Mouse (Mus musculus): ENCODE data around the gene Rybp. TPM values are rescaled to one million over a fixed set of nuclear protein-coding genes. Genes with fewer than 3 reads are reported as not detected.

The Rybp gene
- 19.6 and 27.4 TPM in 2 replicates for total RNA-seq (2014; fragmentation: Nextera tagmentation)
- total RNA-seq (2017): 18.9 and 22.1 TPM in 2 replicates

- ATAC-seq (replicated peaks; ENCODE audit: poor library complexity, severe bottlenecking): peak; percentile 82
Measured at GRCm38 (mm10) chr6:100287334-100288015, at the start of gene Rybp. TSS of gene Rybp (minus strand) at chr6:100287485.

- ATAC-seq (replicated peaks; ENCODE audit: poor library complexity, severe bottlenecking): no peak
Measured at GRCm38 (mm10) chr6:100336591-100337148, 49.4 kb upstream of the Rybp start.

GRCm38 (mm10) chr6:100335506-100336144 lies 48.3 kb upstream of the Rybp start:
- peak; percentile 89 for ATAC-seq (replicated peaks; ENCODE audit: poor library complexity, severe bottlenecking)

GRCm38 (mm10) chr6:100333745-100334144 lies 46.5 kb upstream of the Rybp start:
- ATAC-seq (replicated peaks; ENCODE audit: poor library complexity, severe bottlenecking): no peak

GRCm38 (mm10) chr6:100332479-100332878 lies 45.2 kb upstream of the Rybp start:
- ATAC-seq (replicated peaks; ENCODE audit: poor library complexity, severe bottlenecking): no peak

- peak; percentile 13; the same call in 1 of the 2 replicates for ATAC-seq (replicated peaks; ENCODE audit: poor library complexity, severe bottlenecking)
Measured at GRCm38 (mm10) chr6:100331582-100331981, 44.3 kb upstream of the Rybp start.

GRCm38 (mm10) chr6:100331055-100331454 lies 43.8 kb upstream of the Rybp start:
- ATAC-seq (replicated peaks; ENCODE audit: poor library complexity, severe bottlenecking): 0 out of 2 replicates have a peak, but pooled peaks have one; percentile 8

GRCm38 (mm10) chr6:100329542-100329941 lies 42.3 kb upstream of the Rybp start:
- ATAC-seq (replicated peaks; ENCODE audit: poor library complexity, severe bottlenecking): no peak

- ATAC-seq (replicated peaks; ENCODE audit: poor library complexity, severe bottlenecking): 0 out of 2 replicates have a peak, but pooled peaks have one; percentile 28
Measured at GRCm38 (mm10) chr6:100327050-100327449, 39.8 kb upstream of the Rybp start.

GRCm38 (mm10) chr6:100323756-100324430 lies 36.6 kb upstream of the Rybp start:
- ATAC-seq (replicated peaks; ENCODE audit: poor library complexity, severe bottlenecking): 0 out of 2 replicates have a peak, but pooled peaks have one; percentile 25

- no peak for ATAC-seq (replicated peaks; ENCODE audit: poor library complexity, severe bottlenecking)
Measured at GRCm38 (mm10) chr6:100322561-100322960, 35.3 kb upstream of the Rybp start.

- no peak for ATAC-seq (replicated peaks; ENCODE audit: poor library complexity, severe bottlenecking)
Measured at GRCm38 (mm10) chr6:100322145-100322544, 34.9 kb upstream of the Rybp start.

GRCm38 (mm10) chr6:100314201-100314600 lies 26.9 kb upstream of the Rybp start:
- peak; percentile 60 for ATAC-seq (replicated peaks; ENCODE audit: poor library complexity, severe bottlenecking)

- peak; percentile 91 for ATAC-seq (replicated peaks; ENCODE audit: poor library complexity, severe bottlenecking)
Measured at GRCm38 (mm10) chr6:100311167-100311566, 23.9 kb upstream of the Rybp start.

GRCm38 (mm10) chr6:100304831-100305230 lies 17.5 kb upstream of the Rybp start:
- ATAC-seq (replicated peaks; ENCODE audit: poor library complexity, severe bottlenecking): no peak

GRCm38 (mm10) chr6:100301410-100302108 lies 14.3 kb upstream of the Rybp start:
- ATAC-seq (replicated peaks; ENCODE audit: poor library complexity, severe bottlenecking): no peak

GRCm38 (mm10) chr6:100300831-100301230 lies 13.5 kb upstream of the Rybp start:
- ATAC-seq (replicated peaks; ENCODE audit: poor library complexity, severe bottlenecking): peak; percentile 7; the same call in 1 of the 2 replicates

GRCm38 (mm10) chr6:100298945-100299344 lies 11.7 kb upstream of the Rybp start:
- ATAC-seq (replicated peaks; ENCODE audit: poor library complexity, severe bottlenecking): peak; percentile 85

GRCm38 (mm10) chr6:100297536-100297935 lies 10.3 kb upstream of the Rybp start:
- peak; percentile 61 for ATAC-seq (replicated peaks; ENCODE audit: poor library complexity, severe bottlenecking)

GRCm38 (mm10) chr6:100292411-100292810 lies 5.1 kb upstream of the Rybp start:
- ATAC-seq (replicated peaks; ENCODE audit: poor library complexity, severe bottlenecking): no peak
